Mouse (Mus musculus): ENCODE results near the gene Kctd14.

DNA sequence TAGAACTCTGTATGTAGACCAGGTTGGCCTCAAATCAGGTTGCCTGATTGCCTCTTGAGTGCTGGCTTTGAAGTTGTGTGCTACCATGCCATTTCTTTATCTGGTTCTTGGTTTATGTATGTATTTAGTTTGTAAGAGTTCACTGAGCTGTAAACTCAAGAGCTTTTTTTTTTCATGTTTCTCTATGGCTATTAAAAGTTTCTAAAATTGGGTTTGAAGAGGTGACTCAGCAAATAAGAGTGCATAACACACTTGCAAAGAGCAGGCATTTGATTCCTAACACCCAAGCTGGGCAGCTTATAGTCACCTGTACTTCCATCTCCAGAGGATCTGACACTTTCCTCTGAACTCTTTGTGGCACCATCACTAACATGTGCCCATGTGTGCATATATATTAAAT, 43.9 kb downstream of the Kctd14 start:
- no peak for TF ChIP-seq CTCF (IDR thresholded peaks at IDR 0.05)
- TF ChIP-seq EP300 (IDR thresholded peaks at IDR 0.05): 0 out of 2 replicates have a peak, but pooled peaks have one; percentile 54

Data from lung, postnatal 0 days (tissue).